In genomic region chrX:49287700-49288563, GRCm38 (mm10) we compare ENCODE assay signal across 1 mouse cellular context.
A peak's percentile ranks its signal among the peaks of the same experiment; 100 is the strongest.
TF ChIP-seq lines count a peak whose summit lies in the region.

Enox2 (minus strand) TSS chrX:49288259.

TF ChIP-seq in MEL, 35 proteins besides CTCF, POLR2A, EP300 and RAD21 (continued from another document):
- TF ChIP-seq MAFK (IDR thresholded peaks at IDR 0.05; ENCODE audit: borderline replicate concordance, low read depth, low read length) (no peak), KAT2A (conservative IDR thresholded peaks at IDR 0.05; ENCODE audit: low read depth, low read length) (peak; percentile 82), ZC3H11A (IDR thresholded peaks at IDR 0.05; ENCODE audit: low read depth, low read length) (no peak)
